Mouse (Mus musculus) kidney, postnatal 4 days (tissue): ENCODE measurements around the gene Nat8f1.
"Not testable (repeated sequence)": the region's sequence is repeated elsewhere in the genome, so short reads cannot be mapped to it uniquely, and the experiment has no call there.

Source experiments
- DNase-seq, 2 experiments: peaks; one replicate each; pipeline ENCODE4 v3.0.0; 2021; ENCODE audit warnings: mixed read lengths in 2 of 2

Gene Nat8f1

DNA sequence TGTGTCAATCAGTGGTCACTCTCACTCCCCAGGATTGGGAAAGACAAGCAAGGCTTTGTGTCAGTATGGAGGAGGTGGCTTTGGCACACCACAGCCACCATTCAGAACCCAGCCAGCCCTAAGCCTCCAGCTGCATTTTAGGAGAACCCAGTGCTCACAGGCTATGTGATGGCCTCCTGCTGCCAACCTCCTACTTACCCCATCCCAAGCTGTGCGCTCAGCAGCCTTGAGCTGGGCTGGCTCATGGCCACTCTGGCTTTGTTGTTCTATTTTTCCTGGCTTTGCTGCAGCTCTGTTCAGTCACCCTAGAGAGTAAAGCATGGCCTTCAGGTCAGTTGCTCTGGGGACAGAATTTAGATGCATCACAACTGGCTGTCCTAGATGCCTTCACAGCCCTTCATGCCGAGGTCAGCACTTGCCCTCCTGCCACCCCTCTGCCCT is 8.6 kb downstream of the Nat8f1 start:
- peak; percentile 16 to 31 for DNase-seq

DNA sequence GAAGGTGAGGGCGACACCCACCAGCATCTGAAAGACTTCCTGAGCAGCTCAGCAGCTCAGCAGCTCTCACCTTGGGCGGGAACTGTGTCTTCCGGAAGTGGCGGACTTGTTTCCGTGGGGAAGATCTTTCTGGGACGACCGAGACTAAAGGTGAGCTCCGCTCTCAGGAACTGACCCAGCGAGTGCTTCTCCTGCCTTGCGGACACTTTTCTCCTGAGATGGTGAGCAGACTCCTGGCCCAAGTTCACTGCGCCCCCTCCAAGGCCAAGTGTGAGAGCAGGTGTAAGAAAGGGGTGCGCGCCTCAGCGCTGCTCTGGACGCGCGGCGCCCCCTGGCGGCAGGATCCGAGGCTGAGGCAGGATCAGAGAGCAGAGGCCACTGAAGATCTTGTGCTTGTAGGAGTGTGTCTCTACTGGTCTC is 10.8 kb downstream of the Nat8f1 start, which contains the start of gene Nat8f4:
Nat8f4 (minus strand) TSS at position 243 of the 420 bp plus-strand sequence.
- peak; percentile 84 to 88 for DNase-seq

DNA sequence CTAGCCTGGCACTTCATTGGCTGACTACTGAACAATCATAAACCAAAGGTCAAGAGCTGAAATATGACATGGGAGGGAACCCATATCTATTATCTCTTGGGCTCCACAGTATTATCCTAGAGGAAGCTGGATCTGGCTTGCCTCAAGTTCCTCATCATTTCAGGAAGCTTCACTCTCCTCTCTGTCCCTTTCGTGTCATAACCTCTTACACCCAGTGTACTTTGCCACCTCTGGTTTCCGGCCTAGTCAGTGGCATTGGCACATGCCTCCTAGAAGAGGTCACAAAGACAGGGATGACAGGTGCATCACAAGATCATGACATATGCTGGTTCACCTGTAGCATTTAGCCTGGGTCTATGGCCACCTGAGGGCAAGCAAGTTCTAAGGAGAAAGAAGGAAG is 13.2 kb downstream of the Nat8f1 start:
- no peak for DNase-seq

DNA sequence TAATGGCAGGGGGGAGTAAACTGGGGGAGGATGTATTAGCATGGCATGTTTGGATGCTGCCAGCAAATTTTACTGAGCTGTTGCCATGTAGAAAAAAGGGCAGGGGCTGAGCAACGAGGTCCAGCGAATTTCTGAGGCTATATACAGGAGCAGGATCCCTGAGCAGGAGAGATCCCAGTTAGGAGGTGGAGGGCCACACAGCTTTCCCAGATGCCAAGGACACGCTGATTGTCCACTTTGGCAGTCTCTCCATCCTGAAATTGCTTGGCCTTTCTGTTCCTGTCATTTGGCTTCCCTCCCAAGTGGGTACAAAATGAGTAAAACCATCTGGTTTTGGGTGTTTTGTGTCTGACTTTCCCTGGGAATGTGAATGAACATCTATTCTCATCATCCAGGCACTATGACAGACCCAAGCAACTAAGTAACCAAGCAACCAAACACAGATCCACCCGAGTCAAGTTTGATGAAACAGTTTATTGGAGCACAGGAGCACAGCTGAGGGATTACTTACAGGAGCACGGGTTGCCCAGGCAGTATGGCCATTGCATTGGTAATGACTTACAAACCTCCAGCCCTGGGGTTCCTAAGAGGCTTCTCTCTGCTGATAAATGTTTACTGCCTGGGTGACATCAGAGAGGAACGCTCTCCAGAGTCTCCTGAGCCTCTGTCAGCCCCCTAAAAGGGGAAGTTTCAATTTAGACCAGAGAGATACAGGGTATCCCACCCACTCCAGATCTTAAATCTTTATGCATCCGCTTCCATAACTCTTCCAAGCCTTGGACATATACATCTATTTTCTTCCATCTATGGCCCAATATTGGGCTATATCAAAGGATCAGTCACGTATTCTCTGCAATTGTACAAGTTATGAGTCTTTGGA is 16.7 kb downstream of the Nat8f1 start:
- not testable (repeated sequence) for DNase-seq

DNA sequence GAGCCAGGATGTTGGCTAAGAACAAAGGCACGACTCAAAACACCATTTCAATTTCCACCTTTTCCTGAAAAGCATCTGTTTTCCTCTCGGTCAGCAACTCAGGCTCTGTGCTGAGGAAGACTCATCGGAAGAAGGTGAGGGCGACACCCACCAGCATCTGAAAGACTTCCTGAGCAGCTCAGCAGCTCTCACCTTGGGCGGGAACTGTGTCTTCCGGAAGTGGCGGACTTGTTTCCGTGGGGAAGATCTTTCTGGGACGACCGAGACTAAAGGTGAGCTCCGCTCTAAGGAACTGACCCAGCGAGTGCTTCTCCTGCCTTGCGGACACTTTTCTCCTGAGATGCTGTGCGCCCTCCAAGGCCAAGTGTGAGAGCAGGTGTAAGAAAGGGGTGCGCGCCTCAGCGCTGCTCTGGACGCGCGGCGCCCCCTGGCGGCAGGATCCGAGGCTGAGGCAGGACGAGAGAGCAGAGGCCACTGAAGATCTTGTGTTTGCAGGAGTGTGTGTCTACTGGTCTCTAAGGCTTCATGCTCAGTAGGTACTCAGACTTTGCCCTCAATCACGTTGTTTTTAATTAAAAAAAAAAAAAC is 20.3 kb downstream of the Nat8f1 start:
- DNase-seq = peak; percentile 48 to 58

DNA sequence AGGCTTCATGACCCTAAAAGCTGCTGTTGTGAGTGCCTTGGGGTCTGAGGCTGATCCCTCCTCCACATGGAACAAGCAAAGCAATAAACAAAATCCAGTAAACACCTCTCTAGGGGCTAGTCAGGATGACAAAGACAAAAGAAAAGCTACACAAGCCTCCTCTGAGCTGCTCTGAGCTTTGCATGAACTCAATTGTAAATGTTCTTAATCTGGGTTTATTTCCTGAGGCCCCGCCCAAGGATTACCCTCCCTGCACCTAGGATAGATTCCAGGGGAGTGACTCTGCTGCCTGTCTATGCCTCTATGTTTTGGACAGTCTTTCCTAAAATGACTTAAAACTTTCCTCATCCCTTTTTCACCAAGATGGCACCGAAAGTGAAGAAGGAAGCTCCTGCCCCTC is 26.5 kb downstream of the Nat8f1 start:
- no peak for DNase-seq

DNA sequence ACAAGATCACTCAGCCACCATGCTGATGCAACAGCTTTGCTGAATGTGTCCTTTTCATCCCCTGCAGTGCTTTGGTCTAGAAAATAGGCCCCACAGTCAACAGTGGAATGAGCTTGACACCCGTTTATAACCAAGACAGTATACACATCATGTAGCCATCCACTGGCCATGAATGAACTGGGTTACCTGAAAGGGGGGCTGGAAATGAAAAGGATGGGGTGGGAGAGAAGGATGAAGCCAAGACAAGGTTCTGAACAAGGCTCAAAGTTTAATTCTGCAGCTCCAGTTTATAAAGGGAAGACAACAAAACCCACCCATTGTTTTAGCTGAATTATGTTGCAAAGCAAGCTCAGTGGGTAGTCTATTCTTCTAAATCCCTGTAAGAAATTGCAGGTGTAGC is 31.2 kb downstream of the Nat8f1 start:
- no peak for DNase-seq

DNA sequence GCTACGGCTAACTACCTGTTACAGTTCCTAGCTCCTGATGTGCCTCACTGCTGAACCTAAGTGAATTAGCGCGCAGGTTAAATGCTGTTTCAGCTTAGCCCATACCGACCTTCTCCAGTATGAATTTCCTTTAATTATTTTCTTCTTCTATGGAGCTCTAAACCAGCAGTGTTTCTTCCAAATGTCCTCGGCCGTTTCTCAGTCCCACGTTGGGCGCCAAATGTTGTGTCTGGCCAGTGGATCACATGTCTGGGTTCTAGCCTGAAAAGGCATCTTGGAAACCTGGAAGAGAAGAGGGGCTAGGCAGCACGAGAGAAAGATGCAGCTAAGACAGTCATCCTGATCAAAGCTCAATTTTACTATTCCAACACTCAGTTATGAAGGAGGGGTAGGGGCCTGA is 32.2 kb downstream of the Nat8f1 start:
- DNase-seq = peak in 1 of 2 experiments; percentile 12

DNA sequence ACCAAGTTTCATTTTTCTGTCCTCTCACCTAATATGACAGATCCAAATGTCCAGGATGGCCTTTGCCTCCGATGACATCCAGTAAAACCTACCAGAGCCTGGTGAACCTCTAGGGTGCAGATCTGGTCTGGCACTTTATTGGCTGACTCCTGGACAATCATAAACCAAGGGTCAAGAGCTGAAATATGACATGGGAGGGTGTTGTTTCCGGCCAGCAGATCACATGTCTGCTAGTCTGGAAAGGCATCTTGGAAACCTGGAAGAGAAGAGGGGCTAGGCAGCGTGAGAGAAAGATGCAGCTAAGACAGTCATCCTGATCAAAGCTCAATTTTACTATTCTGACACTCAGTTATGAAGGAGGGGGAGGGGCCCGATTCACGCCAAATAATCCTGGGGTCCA is 46.5 kb downstream of the Nat8f1 start, which contains the start of gene Nat8f2:
Nat8f2 (minus strand) TSS at position 153 of the 400 bp plus-strand sequence.
- peak in 1 of 2 experiments; percentile 22 for DNase-seq

DNA sequence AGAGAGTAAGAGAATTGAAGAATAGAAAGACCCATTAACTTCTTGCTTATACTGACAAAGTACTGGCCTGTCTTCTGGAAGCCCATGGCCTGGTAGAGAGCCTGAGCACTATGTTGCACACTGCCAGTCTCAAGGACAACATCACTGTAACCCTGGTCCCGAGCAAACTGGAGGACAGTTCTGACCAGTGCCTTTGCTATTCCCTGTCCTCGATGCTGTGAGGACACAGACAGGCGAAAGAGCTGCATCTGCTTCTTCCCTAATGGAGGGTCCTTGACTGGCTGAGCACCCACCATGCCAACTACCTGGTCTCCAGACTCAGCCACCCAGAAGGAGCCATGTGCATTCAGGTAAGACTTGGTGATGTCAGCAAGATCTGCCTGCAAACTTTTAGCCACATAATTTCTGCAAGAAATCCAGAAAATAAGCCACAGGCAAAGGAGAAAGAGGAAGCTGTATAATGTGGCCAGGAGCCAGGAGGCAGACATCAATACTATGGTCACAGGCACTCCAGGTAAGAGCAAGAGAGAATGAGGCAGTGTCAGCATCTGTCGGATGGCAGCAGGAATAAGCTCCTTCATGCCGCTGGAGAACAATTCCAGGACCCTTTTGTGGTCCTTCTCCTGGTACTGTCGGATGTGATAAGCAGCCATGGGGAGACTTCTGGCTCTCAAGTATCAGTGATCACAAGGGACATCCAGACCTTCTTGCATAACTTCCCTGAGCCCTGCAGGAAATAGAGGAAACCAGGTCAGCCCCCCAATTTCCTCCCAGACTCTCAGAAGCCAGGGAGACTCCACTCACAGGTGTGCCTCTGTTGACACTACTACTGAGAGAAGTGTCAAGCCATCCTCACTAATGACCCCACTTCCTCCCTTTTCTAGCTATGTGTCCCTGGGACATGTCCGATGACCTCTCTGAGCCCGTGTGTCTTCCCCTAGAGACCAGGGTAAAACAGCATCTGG is 47.5 kb downstream of the Nat8f1 start:
- peak in 1 of 2 experiments; percentile 28 for DNase-seq

DNA sequence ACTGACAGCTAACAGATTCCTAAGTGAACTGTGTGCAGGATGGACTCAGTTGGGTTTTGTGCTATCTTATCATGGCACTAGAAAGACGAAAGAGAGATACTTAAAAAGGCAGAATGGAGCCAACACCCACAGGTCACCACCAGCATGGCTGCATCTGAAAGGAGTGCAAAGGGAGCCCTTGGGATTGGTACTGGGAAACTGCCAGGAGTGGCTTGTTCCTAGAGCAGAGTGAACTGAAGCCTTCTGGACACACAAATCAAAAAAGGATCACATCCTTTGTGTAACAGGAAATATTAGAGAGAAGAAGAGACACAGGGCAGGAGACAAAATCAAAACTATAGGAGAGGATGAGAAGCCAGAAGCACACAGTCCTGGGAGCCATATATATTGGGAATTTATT is 48.5 kb downstream of the Nat8f1 start:
- not testable (repeated sequence) for DNase-seq

DNA sequence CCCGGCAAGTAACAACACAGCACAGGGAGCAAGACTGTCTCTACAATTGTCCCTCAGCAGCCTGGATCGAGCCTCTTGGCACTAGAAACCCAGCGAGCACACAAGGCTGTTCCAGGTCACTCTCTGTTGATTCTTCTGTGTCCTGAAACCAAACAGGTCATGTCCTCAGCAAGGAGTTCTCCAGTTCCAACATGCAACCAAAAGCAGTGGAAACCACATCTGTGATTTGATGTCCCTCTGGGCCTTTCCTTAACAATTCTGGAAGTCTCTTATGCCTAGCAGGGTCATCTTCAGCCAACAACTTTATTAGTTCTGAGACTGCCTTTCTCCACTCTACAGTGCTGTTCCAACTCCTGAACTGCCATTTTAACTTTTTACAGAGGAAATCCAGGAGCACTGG is 49.3 kb downstream of the Nat8f1 start:
- not testable (repeated sequence) for DNase-seq

DNA sequence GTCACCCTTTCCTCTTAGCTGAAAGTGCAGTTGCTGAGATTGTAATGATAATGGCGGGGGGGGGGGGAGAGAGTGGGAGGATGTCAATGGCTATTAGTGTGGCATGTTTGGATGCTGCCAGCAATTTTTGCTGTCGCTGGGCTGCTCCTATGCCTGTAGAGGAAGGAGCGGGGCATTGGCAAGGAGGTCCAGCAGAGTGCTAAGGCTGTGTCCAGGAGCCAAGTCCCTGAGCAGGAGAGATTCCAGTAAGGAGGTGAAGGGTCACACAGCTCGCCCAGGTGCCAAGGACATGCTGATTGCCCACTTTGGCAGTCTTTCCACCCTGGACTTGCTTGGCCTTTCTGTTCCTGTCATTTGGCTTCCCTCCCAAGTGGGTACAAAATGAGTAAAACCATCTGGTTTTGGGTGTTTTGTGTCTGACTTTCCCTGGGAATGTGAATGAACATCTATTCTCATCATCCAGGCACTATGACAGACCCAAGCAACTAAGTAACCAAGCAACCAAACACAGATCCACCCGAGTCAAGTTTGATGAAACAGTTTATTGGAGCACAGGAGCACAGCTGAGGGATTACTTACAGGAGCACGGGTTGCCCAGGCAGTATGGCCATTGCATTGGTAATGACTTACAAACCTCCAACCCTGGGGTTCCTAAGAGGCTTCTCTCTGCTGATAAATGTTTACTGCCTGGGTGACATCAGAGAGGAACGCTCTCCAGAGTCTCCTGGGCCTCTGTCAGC is 50.4 kb downstream of the Nat8f1 start:
- not testable (repeated sequence) for DNase-seq

DNA sequence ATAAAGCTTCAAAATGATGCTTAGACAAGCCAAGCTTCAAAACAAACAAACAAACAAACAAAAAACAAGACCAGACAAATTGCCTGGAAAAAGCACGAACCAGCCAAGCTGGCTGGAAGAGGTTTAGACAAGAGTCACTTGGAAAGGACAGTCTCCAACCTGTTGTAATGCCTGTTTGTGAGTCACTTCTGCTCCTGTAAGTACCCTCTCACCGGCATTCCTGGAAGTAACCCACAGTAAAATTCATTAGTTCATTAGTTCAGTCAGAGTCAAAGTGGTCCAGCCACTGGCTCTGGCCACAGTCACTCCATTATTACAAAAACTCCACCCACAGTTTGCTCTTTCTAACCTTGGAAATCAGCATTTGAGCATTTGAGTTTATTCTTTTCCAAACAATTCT is 51.6 kb downstream of the Nat8f1 start:
- DNase-seq = no peak

DNA sequence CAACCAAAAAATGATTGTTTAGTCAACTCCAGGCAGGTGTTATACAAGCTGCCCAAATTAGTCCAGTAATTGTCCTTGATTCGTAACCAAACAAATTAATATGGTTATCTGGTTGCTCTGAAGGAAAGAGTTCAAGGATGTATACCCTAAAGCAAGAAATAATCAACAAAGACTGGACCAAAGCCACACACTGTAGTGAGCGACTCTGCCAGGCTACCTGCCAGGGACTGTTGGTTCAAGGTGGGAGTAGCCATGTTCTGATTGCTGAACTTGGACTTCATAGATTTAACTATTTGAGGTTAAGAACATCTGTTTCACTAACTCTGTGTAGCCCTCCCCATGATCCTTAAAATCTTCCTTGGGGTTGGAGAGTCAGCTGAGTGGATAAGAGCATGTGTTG is 52.4 kb downstream of the Nat8f1 start:
- no peak for DNase-seq

DNA sequence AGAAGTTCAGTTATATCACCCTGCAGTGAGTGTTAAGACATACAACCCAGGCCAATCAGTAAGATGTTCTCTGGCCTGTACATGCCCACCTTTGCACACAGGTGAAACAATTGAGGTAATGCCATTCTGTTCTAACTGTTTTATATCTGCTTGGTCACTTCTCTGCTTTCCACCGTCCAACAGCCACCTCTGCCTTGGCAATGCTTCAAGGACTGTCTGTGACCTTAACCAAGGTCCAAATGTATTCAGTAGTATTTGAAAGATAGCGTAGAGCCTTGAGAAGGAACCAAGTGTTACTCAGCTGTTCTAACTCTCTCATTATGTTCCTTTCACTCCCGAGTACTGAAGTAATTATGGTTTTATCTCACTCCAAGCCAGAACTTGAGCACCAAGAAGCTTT is 52.9 kb downstream of the Nat8f1 start:
- DNase-seq = no peak

DNA sequence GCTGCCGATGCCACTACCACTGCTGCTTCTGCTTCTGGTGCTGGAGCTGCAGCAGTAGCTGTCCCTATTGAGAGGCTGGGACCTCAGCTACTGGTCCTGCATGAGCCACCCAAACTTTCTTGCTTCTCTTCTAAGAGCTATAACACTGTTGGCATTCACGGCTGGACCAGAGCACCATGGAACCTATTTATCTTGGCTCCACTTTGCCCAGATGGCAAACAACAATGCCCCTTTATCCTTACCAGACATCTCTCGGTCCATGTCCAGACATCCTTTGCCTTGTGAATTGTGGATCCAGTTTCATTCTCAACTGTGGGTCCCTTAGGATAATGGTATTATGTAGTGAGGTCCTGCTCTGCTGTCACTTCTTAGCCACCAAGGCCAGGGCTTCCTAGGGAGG is 54.2 kb downstream of the Nat8f1 start:
- DNase-seq = no peak
